Mouse (Mus musculus) intestine, embryonic 14.5 days (tissue): ENCODE measurements around the gene Wdr64. TPM values are rescaled to one million over a fixed set of nuclear protein-coding genes. Genes with fewer than 3 reads are reported as not detected.

Experiments used
- ATAC-seq: fragments of 200-750 bp; cut with Nextera tagmentation; replicated peaks from 2 replicates; pipeline ENCODE4 v1.8.0; 2017; ENCODE audit warnings: low read depth, moderate number of reproducible peaks, moderate TSS enrichment, moderate library complexity; ENCODE audit not compliant: low FRiP score, low TSS enrichment
- DNase-seq: peaks from one replicate; pipeline ENCODE4 v3.0.0-alpha.2; 2018; ENCODE audit warnings: low spot score
- H3K27ac ChIP-seq: fragments of 300-500 bp; sonication (generic); 2 replicates; pipeline ENCODE4 v1.5.1; 2014; ENCODE audit warnings: low read depth, mild to moderate bottlenecking, control low read depth
- H3K27me3 ChIP-seq: fragments of 300-500 bp; sonication (generic); replicated peaks from 2 replicates; pipeline ENCODE4 v1.6.1; 2014; ENCODE audit warnings: low read length, control low read depth; ENCODE audit not compliant: control insufficient read depth, insufficient read depth
- H3K36me3 ChIP-seq: fragments of 300-500 bp; sonication (generic); 2 replicates; pipeline ENCODE4 v1.6.1; 2014; ENCODE audit warnings: low read length, control low read depth; ENCODE audit not compliant: control insufficient read depth, insufficient read depth
- H3K4me1 ChIP-seq: fragments of 300-500 bp; sonication (generic); replicated peaks from 2 replicates; pipeline ENCODE4 v1.6.1; 2014; ENCODE audit warnings: low read length, control low read depth, mixed read lengths; ENCODE audit not compliant: control insufficient read depth, insufficient read depth
- H3K4me2 ChIP-seq: fragments of 300-500 bp; sonication (generic); 2 replicates; pipeline ENCODE4 v1.6.1; 2014; ENCODE audit warnings: low read length
- H3K4me3 ChIP-seq: fragments of 300-500 bp; sonication (generic); 2 replicates; pipeline ENCODE4 v1.5.1; 2014; ENCODE audit warnings: low read depth, low read length, control low read depth, mixed read lengths
- H3K9ac ChIP-seq: fragments of 300-500 bp; sonication (generic); 2 replicates; pipeline ENCODE4 v1.6.1; 2014; ENCODE audit warnings: mild to moderate bottlenecking, low read length
- H3K9me3 ChIP-seq: fragments of 300-500 bp; sonication (generic); 2 replicates; pipeline ENCODE4 v1.6.1; 2016; ENCODE audit warnings: low read length, control low read depth; ENCODE audit not compliant: control insufficient read depth
- WGBS: fragments of 180-500 bp; shearing (Covaris S2); extraction: QIAGEN DNeasy Blood & Tissue Kit; methylation state at CpG from one replicate; pipeline ENCODE4 v1.1.7; 2014; 5-methylcytosine and 5-hydroxymethylcytosine counted together
- polyA plus RNA-seq: library from polyadenylated mRNA; unstranded; fragments of >200 nt; fragmentation: Nextera tagmentation; extraction: Ambion mirVana; gene quantifications from 2 replicates; pipeline ENCODE4 v1.2.1, GENCODE M21; 2014

Wdr64 gene
- polyA plus RNA-seq, 1 experiment from 2014 or later: not detected

DNA sequence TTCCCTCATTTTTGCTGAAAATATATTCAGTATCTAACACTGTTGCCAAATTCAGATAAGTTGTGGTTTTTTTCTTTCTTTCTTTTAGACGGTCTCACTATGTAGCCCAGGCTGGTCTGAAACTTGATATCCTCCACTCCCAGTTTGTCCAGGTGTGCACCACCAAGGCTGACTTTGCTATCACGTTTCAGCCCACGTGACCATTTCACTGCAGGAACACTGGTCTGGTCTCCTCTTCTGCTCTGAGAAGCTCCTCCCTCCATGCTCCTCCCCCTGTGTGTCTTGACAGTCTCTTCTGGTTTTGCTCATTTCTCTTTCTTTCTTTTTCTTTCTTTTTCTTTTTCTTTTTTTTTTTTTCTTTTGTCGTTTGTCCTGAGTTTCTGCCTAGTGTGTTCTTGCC is 1.4 kb downstream of the Wdr64 start:
- Histone ChIP-seq H3K4me1 (no peaks in the 10 kb centered on the region), H3K36me3 (no peaks in the 10 kb centered on the region), H3K27ac (no peak overlapping the region), H3K27me3 (no peaks in the 10 kb centered on the region), H3K9me3 (no peaks in the 10 kb centered on the region), H3K9ac (no peak overlapping the region), H3K4me3 (no peak overlapping the region), H3K4me2 (no peak overlapping the region)
- ATAC-seq (no peak), DNase-seq (no peak)
- 41% methylated on average over 4 of the region's 4 CpGs for WGBS

DNA sequence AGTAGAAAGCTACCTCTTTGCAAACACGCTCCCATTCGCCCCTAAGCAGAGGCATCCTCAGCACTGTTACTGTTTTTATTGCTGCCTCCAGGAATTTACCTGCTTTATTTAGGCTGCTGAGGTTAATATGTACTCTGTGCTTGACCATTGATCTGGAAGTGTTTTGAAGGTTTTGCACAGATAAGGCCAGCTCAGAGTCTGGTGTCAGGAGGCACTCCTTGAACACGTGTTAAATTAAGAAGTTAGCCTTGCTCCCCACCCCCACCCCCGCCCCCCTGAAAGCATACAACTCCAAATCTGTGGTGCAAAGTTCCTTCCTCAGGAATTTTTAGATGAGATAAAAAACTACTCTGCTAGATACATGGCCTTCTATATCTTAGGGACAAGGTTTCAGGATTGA is 2.8 kb downstream of the Wdr64 start:
- Histone ChIP-seq H3K4me1 (no peaks in the 10 kb centered on the region), H3K27ac (no peak overlapping the region), H3K9me3 (no peaks in the 10 kb centered on the region), H3K4me2 (no peak overlapping the region), H3K9ac (no peak overlapping the region), H3K27me3 (no peaks in the 10 kb centered on the region), H3K36me3 (no peaks in the 10 kb centered on the region), H3K4me3 (no peak overlapping the region)
- 61% methylated on average over 4 of the region's 4 CpGs for WGBS
- DNase-seq: no peak
- peak; percentile 74; the same call in 1 of the 2 replicates for ATAC-seq

DNA sequence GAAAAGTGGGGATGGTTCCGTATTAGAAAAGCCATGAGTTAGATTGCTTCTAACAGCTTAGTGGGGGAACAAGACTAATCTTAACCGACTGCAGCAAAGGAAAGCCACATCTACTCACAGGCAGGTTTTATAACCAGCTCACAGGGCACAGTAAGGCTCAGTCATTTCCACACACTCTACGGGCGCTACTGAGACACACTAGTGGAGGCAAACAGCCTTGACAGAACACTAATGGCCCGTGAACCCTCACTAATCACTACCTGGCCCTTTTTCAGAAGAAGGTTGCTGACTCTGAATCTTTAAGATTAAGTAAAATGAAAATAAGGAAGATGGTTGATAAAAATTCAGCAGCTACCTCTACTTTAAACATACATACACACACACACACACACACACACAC is 9.2 kb downstream of the Wdr64 start:
- 73% methylated on average over 5 of the region's 5 CpGs for WGBS
- no peak for ATAC-seq

DNA sequence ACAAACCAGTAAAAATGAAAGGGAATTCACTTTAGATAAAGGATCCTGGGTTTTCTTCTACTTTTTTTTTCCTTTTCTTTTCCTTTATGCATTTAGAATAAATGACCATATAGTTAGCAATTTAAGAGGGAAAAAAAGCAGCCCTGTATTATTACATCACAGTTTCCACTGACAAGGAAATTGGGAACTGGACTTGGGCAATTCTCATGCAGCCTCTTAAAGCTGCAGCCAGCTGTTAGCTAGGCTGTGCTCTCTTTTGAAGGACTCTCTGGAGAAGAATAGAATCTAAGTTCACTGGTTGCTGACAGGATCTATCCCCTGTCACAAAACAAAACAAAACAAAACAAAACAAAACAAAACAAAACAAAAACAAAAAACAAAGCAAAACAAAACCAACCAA is 9.6 kb downstream of the Wdr64 start:
- Histone ChIP-seq H3K9ac (no peak overlapping the region), H3K27ac (no peak overlapping the region), H3K27me3 (no peaks in the 10 kb centered on the region), H3K36me3 (no peaks in the 10 kb centered on the region), H3K4me2 (no peak overlapping the region), H3K9me3 (no peaks in the 10 kb centered on the region), H3K4me1 (no peaks in the 10 kb centered on the region), H3K4me3 (no peak overlapping the region)
- no peak for DNase-seq
- no peak for ATAC-seq

More for the DNA sequence above, 9.2 kb downstream of the Wdr64 start:
- no peak for DNase-seq
- Histone ChIP-seq H3K4me1 (no peaks in the 10 kb centered on the region), H3K4me2 (no peak overlapping the region), H3K27me3 (no peaks in the 10 kb centered on the region), H3K4me3 (no peak overlapping the region), H3K36me3 (no peaks in the 10 kb centered on the region), H3K27ac (no peak overlapping the region), H3K9me3 (no peaks in the 10 kb centered on the region), H3K9ac (no peak overlapping the region)

DNA sequence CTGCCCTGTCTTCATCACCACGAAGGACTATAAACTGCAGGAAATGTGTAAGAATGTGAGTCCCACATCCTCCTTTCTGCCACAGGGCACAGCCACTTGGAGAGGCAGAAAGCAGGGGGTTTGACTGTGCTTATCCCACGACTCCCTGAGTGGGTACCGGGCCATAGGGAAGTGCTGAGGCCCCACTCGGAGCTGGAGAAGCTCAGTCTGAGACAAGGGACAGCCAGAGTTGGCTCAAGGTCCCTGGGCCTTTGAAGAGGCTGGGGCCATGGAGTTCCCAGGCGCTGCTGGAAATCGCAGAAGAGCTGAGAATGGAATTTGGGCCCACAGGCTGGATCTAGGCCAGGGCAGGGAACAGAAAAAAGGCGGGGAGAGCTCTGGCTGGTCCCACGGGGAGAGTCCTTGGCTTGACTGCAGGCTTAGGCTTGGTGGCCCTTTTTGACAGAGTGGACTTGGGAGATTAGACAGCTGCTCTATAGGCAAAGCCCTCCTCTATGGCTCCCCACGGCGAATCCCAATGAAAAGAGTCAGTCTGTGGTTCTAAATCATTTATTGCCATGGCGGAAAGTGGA is 14.0 kb downstream of the Wdr64 start:
- ATAC-seq (no peak), DNase-seq (no peak)
- WGBS: 76% methylated on average over 11 of the region's 11 CpGs
- H3K4me3 ChIP-seq: no peak overlapping the region
- H3K27me3 ChIP-seq: no peaks in the 10 kb centered on the region
- no peaks in the 10 kb centered on the region for H3K9me3 ChIP-seq
- H3K9ac ChIP-seq: no peak overlapping the region
- H3K27ac ChIP-seq: no peak overlapping the region
- no peak overlapping the region for H3K4me2 ChIP-seq
- no peaks in the 10 kb centered on the region for H3K4me1 ChIP-seq
- no peaks in the 10 kb centered on the region for H3K36me3 ChIP-seq

DNA sequence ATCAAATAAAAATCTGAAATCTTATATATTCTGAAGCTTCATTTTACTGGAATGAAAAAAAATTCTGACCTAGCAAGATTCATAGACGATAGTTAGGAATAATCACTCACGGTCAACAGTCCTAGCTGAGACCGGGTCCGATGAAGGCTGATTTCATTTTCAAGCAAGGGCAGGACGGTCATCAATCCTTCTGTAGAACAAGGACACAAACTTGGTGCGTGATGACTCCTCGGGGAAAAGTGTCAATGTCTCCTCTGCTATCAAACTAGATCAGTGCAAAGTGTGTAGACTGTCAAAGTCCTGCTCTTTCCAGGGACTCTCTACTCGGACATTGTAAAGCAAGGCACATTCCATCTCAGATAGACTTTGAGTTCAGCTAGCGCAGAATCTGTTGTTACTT is 18.4 kb downstream of the Wdr64 start:
- no peak for ATAC-seq
- Histone ChIP-seq H3K4me3 (no peak overlapping the region), H3K27me3 (no peaks in the 10 kb centered on the region), H3K9ac (no peak overlapping the region), H3K36me3 (no peaks in the 10 kb centered on the region), H3K4me2 (no peak overlapping the region), H3K27ac (no peak overlapping the region), H3K4me1 (no peaks in the 10 kb centered on the region), H3K9me3 (no peaks in the 10 kb centered on the region)
- WGBS: 91% methylated on average over 9 of the region's 9 CpGs
- no peak for DNase-seq

DNA sequence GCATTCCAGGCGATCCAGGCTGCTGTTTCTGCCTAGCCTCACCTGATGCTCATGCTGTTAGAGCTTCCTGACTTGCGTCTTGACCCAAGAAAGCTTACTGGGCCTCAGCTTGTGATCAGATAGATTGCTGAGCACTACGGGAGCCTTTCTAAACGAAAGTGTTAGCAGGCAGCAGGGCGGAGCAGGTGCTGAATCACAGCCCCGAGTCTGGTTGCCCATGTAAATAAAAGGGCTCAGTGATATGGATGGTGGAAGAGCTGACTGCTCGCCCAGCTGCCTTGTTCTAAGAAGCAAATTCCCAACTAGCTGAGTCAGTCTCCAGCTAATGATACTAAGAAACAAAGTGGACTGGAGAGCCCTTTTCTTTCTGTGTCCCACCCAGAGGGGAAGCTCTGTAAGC is 27.4 kb downstream of the Wdr64 start:
- Histone ChIP-seq H3K27me3 (no peaks in the 10 kb centered on the region), H3K4me1 (no peaks in the 10 kb centered on the region), H3K27ac (no peak overlapping the region), H3K9me3 (no peaks in the 10 kb centered on the region), H3K36me3 (no peaks in the 10 kb centered on the region), H3K4me3 (no peak overlapping the region), H3K4me2 (no peak overlapping the region), H3K9ac (no peak overlapping the region)
- DNase-seq: no peak
- 0 out of 2 replicates have a peak, but pooled peaks have one; percentile 47 for ATAC-seq
- 27% methylated on average over 7 of the region's 7 CpGs for WGBS

DNA sequence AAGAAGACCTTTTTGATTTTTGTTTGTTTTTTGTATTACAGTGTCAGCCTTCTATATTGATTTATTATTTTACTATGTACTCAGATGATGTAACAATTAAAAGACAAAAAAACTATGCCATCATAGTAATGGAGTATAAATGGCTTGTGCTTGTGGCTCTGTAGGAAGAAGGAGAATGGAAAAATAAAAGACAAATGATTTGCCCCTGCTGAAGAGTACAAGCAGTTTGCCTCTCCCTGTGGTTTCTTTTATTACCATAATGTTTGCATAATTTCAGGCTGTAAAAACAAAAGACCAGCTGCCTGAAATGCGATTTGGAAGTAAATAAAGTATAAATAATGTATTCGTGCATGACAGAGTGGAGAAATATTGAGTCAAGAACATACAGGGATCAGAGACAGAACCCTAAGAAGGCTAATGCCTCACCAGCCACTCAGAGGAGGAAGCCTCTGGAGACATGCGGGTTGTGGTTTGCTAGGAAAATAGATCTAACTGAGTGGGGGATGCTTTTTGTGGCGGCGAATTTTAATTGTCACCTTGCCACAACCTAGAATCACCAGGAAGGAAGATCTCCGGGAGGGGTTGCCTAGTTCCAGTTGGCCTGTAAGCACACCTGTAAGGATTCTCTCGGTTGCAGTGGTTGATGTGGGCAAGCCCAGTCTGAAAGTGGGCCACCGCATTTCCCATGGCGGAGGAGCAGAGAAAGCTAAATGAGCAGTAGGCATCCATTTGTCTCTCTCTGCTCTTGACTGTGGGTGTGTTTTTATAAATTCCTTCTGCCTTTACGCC is 56.4 kb downstream of the Wdr64 start:
- DNase-seq (no peak), ATAC-seq (no peak)
- WGBS: 69% methylated on average over 10 of the region's 10 CpGs
- H3K4me1 ChIP-seq: no peaks in the 10 kb centered on the region
- H3K27me3 ChIP-seq: no peaks in the 10 kb centered on the region
- H3K9ac ChIP-seq: no peak overlapping the region
- H3K9me3 ChIP-seq: no peaks in the 10 kb centered on the region
- H3K36me3 ChIP-seq: no peaks in the 10 kb centered on the region
- no peak overlapping the region for H3K27ac ChIP-seq
- H3K4me3 ChIP-seq: no peak overlapping the region
- H3K4me2 ChIP-seq: no peak overlapping the region

DNA sequence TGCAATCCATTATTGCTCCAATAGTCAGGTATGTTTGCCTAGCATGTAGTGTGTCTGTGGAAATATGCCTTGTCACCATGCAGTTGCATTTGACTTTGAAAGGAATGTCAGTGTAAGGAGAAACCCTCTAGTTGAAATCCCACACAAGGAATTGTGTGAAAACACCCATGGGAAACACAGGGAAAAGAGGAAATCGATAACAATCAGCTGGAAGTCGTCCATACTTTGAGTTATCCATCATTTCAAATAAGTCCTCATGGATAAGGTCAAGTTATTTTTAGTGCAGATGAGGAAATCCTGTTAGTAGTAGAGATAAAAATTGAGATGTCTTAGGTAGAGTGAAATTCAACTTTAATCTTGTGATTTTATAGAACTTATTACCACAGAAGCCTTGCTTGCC is 96.3 kb downstream of the Wdr64 start:
- no peak overlapping the region for H3K4me3 ChIP-seq
- no peak for ATAC-seq

More for the DNA sequence above, 96.3 kb downstream of the Wdr64 start:
- H3K27me3 ChIP-seq: no peaks in the 10 kb centered on the region
- no peak overlapping the region for H3K9ac ChIP-seq
- no peaks in the 10 kb centered on the region for H3K36me3 ChIP-seq
- no peaks in the 10 kb centered on the region for H3K9me3 ChIP-seq
- 74% methylated on average over 2 of the region's 2 CpGs for WGBS
- H3K4me2 ChIP-seq: no peak overlapping the region
- H3K4me1 ChIP-seq: no peaks in the 10 kb centered on the region
- no peak for DNase-seq
- H3K27ac ChIP-seq: no peak overlapping the region
